Mouse (Mus musculus): Measurements from ENCODE around the gene H2-DMb2.

Gene H2-DMb2

DNA sequence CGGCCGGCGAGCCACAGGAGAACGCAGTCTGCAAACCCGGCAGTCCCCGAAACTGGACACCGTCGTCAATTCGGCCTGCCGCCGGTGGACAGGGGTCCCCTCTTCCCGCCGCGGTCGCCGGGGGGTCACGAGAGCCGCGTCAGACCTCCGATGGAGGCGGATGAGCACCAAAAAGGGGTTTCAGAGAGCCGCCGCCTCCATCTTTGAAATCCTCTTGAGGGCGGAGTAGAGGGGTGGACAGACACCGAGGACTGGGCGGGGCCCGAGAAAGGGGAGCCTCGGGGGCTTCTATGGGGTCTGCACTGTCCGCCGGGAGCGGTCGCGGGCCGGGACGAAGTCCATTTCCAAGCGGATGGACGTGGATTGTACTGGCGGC, 24.2 kb upstream of the H2-DMb2 start:
- DNase-seq (ENCODE audit: low spot score): no peak

DNA sequence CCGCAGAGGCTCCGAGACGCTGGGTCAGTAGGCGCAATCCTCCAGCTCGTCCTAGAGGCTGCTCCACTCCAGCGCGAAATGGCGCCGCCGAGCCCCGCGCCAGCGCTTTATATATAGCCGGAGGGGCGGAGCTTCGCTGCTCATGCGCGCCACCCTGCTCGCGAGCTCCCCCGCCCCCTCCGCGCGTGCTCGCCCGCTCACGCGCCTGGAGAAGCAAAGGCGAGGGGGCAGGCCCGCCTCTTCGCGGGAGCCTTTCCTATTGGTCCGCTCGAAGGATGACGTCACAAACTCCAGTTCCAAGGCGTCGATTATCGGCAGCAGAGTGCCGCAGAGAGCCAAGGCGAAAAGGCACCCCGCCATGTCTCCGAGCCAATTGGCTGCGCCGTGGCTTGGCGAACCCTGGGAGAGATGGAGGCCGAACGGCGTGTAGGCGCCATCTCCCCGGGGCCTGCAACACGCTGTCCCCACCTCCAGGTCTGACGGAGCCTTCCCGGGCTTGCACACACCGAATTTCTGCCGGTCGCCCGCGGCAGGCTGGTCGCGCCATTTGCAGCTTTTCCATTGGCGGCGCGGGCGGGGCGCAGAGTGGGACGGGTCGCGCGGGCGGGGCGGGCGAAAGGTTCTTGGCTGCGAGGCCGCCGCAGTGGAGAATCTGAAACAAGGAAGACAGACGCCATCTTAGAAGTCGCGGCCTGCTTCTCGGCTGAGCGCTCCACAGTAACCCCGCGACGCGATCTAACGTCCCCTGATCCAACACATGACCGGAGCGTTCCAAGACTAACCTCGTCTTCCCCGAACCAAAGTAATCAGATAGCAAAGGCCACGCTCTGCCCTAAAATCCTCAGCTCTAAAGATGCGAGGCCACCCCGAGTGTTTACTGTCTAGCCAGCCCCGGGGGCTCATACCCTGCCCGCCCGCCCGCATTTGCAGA, 23.6 kb upstream of the H2-DMb2 start, which contains the start of gene H2-DMa:
TSS of gene H2-DMa (plus strand) at position 293 of the 931 bp plus-strand sequence.
- peak; percentile 99 for DNase-seq (ENCODE audit: low spot score)

DNA sequence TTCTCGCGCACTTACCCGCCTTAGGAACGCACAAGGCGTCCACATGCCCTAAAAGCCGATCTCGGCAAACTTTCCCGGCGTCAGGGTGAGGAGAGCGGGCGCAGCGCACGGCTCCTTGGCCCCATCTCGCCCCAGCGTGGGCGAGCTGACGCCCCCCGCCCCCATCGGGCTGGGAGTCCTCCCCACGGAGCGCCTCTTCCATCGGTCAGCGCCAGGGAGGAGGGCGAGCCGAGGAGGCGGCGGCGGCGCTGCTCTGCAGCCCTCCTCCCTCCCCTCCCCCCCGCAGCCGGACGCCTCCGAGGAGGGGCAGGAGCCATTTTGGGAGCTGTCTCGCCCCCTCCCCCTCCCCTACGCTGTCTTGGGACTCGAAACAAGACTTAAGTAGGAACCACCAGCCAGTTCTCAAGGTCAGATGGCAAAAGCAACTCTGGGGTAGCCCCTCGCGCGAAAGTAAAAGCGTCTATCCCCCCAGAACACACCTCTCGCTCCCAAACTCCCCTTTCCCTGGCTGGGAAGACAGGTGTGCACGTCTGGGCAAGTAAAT, 22.9 kb upstream of the H2-DMb2 start:
- DNase-seq (ENCODE audit: low spot score): peak; percentile 84

DNA sequence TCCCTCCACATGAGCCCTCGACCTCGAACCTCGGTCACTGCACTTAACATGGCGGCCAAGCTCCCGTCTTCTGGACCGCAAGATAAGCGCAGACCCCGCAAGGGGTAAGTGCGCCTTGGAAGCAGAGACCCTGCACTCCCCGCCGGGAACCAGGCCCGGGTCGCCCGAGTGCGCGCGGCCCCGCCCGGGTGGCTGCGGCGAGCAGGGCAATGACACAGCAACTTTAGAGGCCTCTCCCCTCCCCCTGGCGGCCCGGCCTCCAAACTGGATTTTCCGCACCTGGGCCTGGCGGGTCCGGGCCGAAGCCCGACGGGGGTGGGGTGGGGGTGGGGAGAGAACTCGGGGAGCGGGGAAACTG, 22.3 kb upstream of the H2-DMb2 start:
- DNase-seq (ENCODE audit: low spot score): no peak

DNA sequence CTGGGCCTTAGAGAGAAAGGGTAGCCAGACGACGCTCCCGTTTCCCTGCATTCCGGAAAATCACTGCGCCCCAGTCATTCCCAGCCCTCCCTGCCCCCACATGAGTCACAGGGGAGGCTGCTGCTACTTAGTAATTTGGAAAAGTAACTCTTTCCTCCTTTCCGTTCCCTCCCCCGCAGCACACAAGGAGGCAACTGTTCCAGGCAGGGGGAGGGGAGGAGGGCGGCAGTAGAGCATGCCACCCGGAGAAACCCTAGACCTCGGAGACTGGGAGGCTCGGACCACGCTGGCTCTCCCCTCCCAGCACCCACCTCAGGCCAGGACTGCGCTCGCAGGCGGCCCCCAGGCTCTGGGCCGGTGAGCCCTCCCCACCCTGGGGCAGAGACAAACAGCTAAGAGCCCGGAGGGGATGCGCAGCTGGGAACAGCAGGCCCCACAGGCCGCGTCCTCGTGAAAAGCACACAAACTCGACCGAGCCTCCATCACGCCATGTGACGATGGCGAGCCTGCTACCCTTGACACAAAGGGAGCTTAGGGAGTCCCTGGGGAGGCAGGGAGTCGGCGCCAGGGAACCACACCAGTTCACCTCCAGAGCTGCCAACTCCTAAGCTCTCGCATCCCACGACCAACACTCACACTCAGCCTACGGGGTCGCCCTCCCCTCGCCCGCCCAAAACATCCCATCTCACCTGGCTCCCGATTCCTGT, 21.8 kb upstream of the H2-DMb2 start:
- peak; percentile 92 for DNase-seq (ENCODE audit: low spot score)

DNA sequence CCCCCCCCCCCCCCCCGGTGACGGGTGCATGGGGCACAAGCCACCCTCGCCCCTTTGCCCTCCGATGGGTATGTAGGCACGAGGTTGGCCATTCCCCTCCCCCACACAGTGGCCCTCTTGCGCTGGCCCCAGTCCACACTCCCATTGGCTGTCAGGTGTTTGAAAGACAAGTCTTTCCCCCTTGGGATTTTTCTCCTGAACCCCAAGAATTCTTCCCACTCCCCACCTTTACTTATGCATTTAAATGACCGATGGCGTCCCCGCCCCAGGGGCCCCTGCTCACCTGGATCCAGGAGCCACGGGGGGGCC, 21.3 kb upstream of the H2-DMb2 start:
- DNase-seq (ENCODE audit: low spot score): peak; percentile 81

DNA sequence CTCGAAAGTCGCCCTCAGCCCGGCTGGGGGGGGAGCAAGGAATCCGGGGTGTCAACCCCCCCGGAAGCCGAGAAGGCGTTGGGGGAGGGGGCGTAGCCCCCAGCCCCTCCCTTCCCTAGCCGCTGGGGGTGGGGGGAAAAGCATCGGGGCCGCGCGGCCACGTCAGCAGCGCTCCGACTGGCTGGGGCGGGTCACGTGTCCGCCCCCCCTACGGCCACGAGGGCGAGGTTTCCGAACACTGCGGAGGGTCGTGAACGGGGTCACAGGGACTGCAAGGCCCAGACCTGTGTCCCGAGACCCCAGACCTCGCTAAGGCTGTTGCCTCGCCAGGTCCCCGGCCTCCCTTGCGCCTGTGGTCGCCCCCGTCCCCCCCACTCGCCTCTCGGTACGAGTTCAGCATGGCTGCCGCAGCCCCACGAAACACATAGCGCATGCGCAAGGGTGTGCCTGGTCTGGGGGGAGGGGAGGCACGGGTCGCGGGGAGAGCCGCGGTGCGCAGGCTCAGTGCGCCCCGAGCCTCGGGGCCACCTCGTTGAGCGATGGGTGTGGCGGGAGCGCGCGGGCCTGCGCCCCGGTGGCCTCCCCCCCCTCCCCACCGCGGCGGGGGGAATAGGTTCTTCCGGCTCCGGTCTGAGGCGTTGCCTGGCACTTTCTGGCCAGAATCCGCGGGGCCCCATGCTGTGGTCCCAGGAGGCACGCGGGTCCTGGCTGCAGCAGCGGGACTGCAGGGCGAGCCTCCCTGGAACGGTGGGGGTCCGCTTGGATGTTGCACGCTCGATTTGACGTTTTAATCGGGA, 20.7 kb upstream of the H2-DMb2 start, which contains the start of gene Brd2:
TSS of gene Brd2 (minus strand) at position 447 of the 797 bp plus-strand sequence.
- peak; percentile 98 for DNase-seq (ENCODE audit: low spot score)

DNA sequence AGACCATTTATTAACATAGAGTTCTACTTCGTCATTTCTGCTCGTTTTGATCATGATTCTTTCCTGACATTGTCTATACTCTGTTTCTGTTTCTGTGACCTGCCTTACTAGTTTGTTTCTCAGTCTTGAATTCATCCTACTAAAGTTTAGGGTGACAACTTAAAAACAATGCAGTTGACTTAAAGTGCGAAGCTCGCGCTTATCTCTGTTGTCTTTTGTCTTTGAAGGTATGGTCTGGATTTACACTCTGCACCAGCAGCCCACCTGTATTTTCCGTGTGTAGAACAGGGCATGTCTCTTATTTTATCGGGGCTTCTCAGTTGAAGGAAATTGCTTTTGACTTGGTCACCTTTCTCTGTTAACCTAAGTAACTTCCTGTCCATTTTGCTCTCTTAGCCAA, 20.0 kb upstream of the H2-DMb2 start:
- DNase-seq (ENCODE audit: low spot score): no peak

DNA sequence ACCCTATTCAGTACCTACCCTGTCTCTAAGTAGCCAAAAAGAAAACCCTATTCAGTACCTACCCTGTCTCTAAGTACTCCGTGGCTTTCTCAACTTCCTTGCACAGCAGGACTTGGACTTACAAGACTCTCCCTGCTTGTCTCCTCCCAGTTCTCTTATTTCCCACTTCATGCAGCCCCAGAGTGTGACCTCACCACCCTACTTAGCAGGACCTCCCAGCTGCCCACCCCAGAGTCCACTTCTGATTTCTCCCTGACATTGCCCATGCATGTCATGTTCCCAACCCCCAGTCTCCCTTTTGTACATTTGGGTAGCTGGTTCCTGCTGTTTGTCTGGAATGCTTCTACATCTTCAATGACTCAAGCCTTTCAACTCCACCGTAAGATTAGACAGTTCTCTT, 19.6 kb upstream of the H2-DMb2 start:
- DNase-seq (ENCODE audit: low spot score): peak; percentile 36

DNA sequence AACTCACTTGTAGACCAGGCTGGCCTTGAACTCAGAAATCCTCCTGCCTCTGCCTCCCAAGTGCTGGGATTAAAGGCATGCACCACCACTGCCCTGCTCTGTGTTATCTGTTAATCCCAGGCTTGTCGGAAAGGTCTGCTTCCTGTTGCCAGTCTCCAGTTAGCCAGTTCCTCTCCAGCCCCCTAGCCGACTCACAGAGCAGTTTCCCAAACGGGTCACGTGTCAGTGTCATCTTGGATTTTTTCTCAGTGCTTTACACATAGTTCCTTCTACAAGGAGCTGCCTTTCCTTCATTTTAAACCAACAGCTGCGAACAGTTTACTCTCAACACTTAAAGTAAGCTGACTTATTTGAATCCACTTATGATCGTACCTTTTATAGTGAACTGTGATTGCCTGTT, 18.5 kb upstream of the H2-DMb2 start:
- DNase-seq (ENCODE audit: low spot score): no peak

DNA sequence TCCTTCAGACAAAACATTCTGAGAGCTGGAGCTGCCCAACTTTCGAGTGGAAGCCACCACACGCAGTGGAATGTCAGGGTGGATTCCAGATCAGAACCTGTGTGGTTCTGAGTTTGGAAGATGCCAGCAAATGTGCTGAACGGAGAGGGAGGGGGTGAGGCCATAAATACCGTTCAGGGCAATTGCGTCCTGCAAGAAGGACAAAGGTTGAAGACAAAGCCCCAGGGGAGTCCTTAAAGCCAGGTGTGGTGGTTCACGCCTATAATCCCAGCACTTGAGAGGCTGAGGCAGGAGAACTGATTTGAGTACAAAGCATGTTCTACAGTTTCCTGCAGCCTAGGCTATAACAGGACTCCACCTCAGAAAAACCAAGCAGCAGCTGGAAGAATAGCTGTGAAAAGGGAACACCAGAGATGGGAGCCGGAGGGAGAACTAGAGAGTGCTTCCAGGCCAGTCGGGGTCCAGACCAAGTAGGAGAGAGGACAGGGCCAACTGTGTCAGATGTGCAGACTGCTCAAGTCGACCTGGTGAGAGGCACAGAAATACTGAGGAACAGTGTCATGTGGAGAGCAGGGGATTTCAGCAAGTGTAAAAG, 16.2 kb upstream of the H2-DMb2 start:
- no peak for DNase-seq (ENCODE audit: low spot score)

DNA sequence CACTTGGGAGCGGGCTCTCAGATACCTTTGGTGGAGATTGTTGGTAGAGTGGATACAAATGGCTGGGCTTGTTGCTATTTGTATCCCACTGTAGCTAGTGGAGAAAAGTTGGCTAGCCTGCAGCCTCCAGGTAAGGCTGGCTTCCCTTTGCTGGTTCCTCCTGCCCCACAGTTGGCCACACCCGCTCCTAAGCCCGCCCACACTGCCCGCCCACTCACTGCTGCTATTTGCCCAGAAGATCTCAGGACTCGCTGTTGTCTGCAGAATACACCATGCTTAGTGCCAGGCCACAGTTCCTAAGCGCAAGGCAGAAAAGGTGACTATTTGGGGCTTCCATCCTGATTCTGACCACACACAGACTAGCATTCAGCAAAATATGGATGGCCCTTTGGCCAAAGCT, 15.6 kb upstream of the H2-DMb2 start:
- no peak for DNase-seq (ENCODE audit: low spot score)

DNA sequence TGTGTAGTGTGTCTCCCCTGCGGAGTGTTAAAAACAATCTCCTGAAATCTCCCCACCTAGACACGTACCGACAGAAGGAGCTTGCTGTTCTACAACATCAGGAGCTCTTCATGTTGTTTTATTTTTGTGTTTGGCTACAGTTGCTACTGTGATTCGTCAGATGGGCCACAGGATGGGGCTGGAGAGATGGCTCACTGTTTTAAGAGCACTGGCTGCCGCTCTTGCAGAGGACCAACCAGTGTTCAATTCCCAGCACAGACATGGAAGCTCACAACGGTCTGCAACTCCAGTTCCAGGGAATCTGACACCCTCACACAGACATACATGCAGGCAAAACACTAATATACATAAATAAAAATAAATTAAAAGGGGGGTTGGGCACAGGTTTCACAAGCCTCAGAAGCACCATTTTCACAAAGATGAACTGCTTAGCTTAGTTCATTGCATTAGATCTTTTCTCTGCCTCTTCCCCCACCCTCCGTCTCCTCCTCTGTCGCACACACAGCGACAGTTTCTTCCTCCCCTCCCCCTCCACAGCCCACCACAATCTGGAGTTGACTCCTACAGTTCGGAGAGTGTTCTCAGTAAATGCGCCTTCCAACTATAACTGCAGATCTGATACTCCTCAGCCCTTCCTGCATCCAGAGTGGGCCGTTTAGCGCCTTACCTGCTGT, 14.7 kb upstream of the H2-DMb2 start:
- no peak for DNase-seq (ENCODE audit: low spot score)

DNA sequence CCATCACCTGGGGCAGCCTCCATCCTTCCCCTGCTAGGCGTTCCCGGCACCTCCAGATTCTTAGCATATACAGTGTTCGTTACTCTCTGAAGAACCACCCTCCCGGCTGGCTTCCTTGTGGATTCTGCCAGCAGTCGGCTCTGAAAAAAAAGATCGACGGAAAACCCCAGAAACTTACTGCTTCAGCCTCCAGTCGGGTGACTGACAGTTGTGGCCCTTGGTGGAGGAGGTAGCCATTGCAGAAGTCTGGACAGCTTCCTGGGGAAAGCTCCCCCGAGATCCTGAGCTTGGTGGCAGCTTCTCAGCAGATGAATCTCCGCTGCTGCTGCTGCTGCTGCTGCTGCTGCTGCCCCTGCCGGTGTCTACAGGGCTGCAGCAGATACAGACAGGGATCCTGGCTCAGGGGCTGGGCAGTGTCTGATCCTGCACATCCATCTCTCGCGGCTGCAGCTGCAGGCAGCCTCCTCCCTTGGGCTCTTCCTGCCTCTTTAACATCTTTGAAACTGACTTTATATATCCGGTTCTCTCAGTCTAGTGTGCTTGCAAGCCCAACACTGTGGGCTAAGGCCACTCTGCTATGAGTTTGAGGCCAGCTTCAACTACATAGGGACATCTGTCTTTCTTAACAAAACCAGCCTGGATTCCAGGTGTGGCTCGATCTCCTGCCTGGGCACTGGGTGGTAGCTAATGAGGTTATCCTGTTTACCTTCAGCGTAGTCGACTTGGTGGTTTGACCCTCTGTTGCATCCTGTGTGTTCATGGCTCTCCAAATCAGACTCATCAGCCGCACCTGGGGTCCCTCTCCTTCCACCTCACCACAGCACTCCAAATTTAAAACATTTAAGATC, 13.9 kb upstream of the H2-DMb2 start:
- no peak for DNase-seq (ENCODE audit: low spot score)

DNA sequence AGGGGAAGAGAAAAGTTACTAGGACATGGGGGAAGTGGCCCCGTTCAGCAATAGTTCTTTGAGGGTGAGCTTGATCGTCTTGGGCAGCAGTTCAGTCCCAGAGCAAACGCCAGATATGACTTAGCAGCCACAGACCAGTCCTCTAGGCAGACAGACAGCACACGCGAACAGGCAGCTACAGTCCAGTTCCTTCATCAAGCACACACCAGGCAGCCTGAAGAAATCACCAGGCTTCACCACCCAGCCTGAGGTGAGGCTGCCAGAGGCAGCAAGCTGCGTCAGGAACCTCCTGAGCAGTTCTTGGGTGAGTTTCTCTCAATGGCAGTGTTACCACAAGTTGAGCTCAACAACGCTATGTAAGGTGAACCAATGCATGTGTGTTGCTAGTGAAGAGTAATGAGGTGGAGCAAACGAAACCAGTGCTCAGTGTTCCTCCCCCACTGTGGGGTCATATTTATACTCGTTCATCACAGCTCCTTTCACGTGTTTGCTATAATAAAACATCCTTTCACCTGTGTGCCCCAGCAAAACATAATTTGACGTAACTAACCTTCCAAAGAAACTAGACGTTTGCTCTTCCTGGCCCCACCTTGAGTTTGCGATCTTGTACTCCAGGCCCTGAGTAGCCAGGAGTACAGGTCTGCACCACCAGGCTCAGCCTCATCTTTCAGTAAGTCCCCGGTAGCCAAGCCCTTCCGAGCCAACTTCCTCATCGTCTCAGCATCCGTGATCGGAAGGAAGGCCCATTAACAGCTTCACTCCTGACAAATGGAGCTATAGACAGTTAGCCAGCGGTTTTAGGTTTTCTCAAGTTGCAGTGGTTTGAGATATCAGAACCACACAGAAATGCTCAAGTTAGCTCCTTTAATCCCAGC, 12.8 kb upstream of the H2-DMb2 start:
- DNase-seq (ENCODE audit: low spot score): no peak

DNA sequence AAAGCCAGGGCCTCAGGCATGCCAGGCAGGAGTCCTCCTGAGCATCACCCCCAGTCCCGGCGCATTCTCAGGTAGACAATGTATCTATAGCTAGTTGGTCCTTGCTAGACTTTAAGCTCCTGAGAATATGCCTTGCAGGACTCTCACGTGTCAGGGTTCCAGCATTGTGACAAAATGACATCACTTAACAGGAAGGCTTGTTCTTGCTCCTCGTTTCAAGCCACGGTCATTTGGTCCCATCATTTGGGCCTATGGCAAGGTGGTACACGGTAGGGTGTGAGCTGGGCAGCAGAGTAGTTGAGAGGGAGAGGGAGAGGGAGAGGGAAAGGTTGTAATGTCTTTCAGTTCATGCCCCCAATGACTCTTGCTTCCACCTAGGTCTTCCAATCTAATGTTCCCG, 11.2 kb upstream of the H2-DMb2 start:
- no peak for DNase-seq (ENCODE audit: low spot score)

DNA sequence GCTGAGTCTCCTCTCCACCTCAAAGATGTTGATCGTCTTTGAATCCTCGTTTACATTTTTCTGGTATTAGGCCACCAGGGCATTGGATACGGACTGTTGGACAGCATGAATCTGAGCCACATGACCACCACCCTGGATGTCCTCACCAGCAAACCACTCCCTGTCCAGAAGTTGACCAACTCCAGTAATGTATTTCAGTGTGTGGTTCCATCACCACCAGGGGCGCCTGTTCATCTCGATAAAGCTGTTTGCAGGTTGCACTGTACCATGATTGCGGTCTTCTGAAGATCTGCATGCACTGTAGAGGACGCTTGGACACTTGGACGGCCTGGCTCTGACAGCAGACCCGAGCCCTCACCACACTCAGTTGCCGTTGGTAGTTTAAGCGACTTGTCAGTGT, 9.8 kb upstream of the H2-DMb2 start:
- no peak for DNase-seq (ENCODE audit: low spot score)

DNA sequence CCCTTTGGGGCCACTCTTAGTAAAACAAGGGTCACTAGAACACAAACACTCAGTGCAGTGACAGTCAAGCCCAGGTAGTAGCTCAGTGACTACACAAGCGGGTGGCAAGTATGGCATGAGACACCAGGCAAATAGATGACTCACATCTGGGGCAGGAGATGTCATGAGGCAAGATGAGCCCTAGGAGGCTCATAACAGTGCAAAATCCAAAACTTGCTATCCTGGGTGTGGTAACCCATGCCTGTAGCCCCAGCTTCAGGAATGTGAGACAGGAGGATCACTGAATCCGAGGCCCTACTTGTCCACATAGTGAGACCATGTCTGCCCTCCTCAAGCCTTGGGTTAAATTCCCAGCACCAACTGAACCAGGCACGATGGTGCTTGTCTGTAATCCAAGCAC, 8.7 kb upstream of the H2-DMb2 start:
- DNase-seq (ENCODE audit: low spot score): no peak

All from MN1 (cell line).